Mouse (Mus musculus): Measurements from ENCODE around the gene Zfpl1. TPM values are rescaled to one million over a fixed set of nuclear protein-coding genes. Genes with fewer than 3 reads are reported as not detected.

Zfpl1 gene
- polyA plus RNA-seq, 1 experiment from 2014 or later = 68.0 TPM

- Histone ChIP-seq H3K27ac (ENCODE audit: low read length) (no peak overlapping the region), H3K36me3 (ENCODE audit: control insufficient read depth, insufficient read depth, low read length) (peaks cover 2% of the 10 kb centered on the region; the same call in 1 of the 2 replicates), H3K4me1 (ENCODE audit: control insufficient read depth, insufficient read depth, low read length) (peaks cover 14% of the 10 kb centered on the region), H3K27me3 (replicated peaks; ENCODE audit: control insufficient read depth, insufficient read depth, low read length) (no peaks in the 10 kb centered on the region), H3K4me2 (ENCODE audit: low read depth, low read length) (no peak overlapping the region), H3K4me3 (ENCODE audit: low read length) (no peak overlapping the region), H3K9me3 (ENCODE audit: control insufficient read depth, low read length) (no peaks in the 10 kb centered on the region), H3K9ac (ENCODE audit: low read depth, low read length) (no peak overlapping the region)
- 0 out of 2 replicates have a peak, but pooled peaks have one; percentile 31 for ATAC-seq
- 72% methylated on average over 6 of the region's 6 CpGs for WGBS
Observed at GRCm38 (mm10) chr19:6102169-6102853, 17.6 kb upstream of the Zfpl1 start.

DNA sequence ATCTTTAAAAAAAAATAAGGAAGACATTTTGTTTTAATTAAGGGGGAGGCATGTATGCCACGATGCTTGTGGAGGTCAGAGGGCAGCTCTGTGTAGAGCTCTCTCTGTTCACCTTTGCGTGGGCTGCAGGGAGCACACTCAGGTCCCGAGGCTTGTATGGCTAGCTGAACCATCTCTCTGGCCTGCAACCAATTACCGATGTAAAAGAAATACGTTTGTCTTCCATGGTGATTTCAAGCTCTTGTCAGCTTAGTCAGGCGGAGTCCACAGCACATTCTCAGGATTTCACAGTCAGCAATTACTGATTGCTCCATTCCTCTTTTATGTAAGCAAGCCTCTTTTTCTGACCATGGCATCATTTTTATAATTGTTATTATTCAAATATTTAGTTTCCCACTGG lies 16.4 kb upstream of the Zfpl1 start:
- 67% methylated on average over 6 of the region's 6 CpGs for WGBS
- Histone ChIP-seq H3K4me3 (ENCODE audit: low read length) (no peak overlapping the region), H3K36me3 (ENCODE audit: control insufficient read depth, insufficient read depth, low read length) (peaks cover 2% of the 10 kb centered on the region; the same call in 1 of the 2 replicates), H3K9ac (ENCODE audit: low read depth, low read length) (no peak overlapping the region), H3K27me3 (replicated peaks; ENCODE audit: control insufficient read depth, insufficient read depth, low read length) (no peaks in the 10 kb centered on the region), H3K9me3 (ENCODE audit: control insufficient read depth, low read length) (no peaks in the 10 kb centered on the region), H3K4me2 (ENCODE audit: low read depth, low read length) (no peak overlapping the region), H3K4me1 (ENCODE audit: control insufficient read depth, insufficient read depth, low read length) (peaks cover 14% of the 10 kb centered on the region), H3K27ac (ENCODE audit: low read length) (no peak overlapping the region)
- no peak for ATAC-seq

DNA sequence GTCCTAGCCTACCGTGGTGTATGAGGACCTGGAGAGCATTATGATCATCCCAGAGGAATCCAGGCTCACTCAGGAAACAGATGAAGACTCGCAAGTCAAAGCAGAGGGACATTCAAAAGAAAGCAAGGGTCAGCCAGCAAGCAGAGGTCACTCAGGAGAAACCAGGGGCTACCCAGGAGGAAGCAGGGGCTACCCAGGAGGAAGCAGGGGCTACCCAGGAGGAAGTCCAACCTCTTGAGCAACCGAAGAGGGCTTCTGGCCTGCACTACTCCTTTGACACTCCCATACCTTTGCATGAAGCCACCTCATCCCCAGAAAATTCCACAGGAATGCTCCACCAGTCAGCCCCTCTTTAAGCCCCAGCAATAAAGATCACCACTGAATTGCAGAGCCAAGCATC lies 13.1 kb upstream of the Zfpl1 start:
- 95% methylated on average over 3 of the region's 3 CpGs for WGBS
- Histone ChIP-seq H3K9ac (ENCODE audit: low read depth, low read length) (no peak overlapping the region), H3K36me3 (ENCODE audit: control insufficient read depth, insufficient read depth, low read length) (peaks cover 2% of the 10 kb centered on the region; the same call in 1 of the 2 replicates), H3K4me3 (ENCODE audit: low read length) (no peak overlapping the region), H3K4me2 (ENCODE audit: low read depth, low read length) (no peak overlapping the region), H3K9me3 (ENCODE audit: control insufficient read depth, low read length) (no peaks in the 10 kb centered on the region), H3K27me3 (replicated peaks; ENCODE audit: control insufficient read depth, insufficient read depth, low read length) (no peaks in the 10 kb centered on the region), H3K4me1 (ENCODE audit: control insufficient read depth, insufficient read depth, low read length) (0 out of 2 replicates have a peak, but pooled peaks cover 2% of the 10 kb centered on the region), H3K27ac (ENCODE audit: low read length) (no peak overlapping the region)
- ATAC-seq = no peak

GRCm38 (mm10) chr19:6094119-6094518 lies 9.4 kb upstream of the Zfpl1 start, which contains the start of gene AC131692.1:
TSS of gene AC131692.1 (plus strand) at chr19:6094419.
- Histone ChIP-seq H3K9ac (ENCODE audit: low read depth, low read length) (no peak within 1 kb of the TSS), H3K9me3 (ENCODE audit: control insufficient read depth, low read length) (no peaks in the 10 kb centered on the region), H3K4me2 (ENCODE audit: low read depth, low read length) (no peak within 1 kb of the TSS), H3K4me3 (ENCODE audit: low read length) (no peak within 1 kb of the TSS), H3K27me3 (replicated peaks; ENCODE audit: control insufficient read depth, insufficient read depth, low read length) (no peaks in the 10 kb centered on the region), H3K27ac (ENCODE audit: low read length) (no peak within 1 kb of the TSS), H3K4me1 (ENCODE audit: control insufficient read depth, insufficient read depth, low read length) (no peaks in the 10 kb centered on the region), H3K36me3 (ENCODE audit: control insufficient read depth, insufficient read depth, low read length) (peaks cover 9% of the 10 kb centered on the region; the same call in 1 of the 2 replicates)
- ATAC-seq = no peak
- 85% methylated on average over 7 of the region's 7 CpGs for WGBS

DNA sequence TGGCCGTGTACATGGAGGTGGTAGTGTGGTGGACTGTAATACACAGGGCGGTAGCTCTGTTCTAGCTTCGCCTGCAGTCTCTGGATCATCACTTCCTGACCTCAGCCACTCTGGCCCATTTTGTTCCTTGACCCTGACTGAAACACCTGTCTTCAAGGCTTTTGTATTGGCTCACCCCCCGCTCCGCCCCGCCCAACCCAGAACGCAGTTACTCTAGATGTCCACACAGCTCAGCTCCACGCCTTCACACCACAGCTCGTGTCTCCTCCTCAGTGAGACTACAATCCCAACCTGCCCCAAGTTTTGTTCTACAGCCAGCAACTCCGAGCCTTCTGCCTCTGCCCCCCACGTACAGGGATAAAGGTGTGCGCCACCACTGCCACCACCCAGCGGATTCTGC lies 4.1 kb upstream of the Zfpl1 start:
- no peak overlapping the region for H3K27ac ChIP-seq (ENCODE audit: low read length)
- no peak overlapping the region for H3K4me3 ChIP-seq (ENCODE audit: low read length)
- H3K9ac ChIP-seq (ENCODE audit: low read depth, low read length) = no peak overlapping the region
- H3K4me2 ChIP-seq (ENCODE audit: low read depth, low read length) = no peak overlapping the region
- peaks cover 7% of the 10 kb centered on the region; the same call in 1 of the 2 replicates for H3K36me3 ChIP-seq (ENCODE audit: control insufficient read depth, insufficient read depth, low read length)
- H3K27me3 ChIP-seq (replicated peaks; ENCODE audit: control insufficient read depth, insufficient read depth, low read length) = no peaks in the 10 kb centered on the region
- WGBS = 86% methylated on average over 13 of the region's 13 CpGs
- no peaks in the 10 kb centered on the region for H3K9me3 ChIP-seq (ENCODE audit: control insufficient read depth, low read length)
- no peak for ATAC-seq
- H3K4me1 ChIP-seq (ENCODE audit: control insufficient read depth, insufficient read depth, low read length) = peaks cover 9% of the 10 kb centered on the region

GRCm38 (mm10) chr19:6085417-6085879 lies 692 bp upstream of the Zfpl1 start:
- Histone ChIP-seq H3K9ac (ENCODE audit: low read depth, low read length) (peak overlapping the region; percentile 80), H3K4me1 (ENCODE audit: control insufficient read depth, insufficient read depth, low read length) (peaks cover 11% of the 10 kb centered on the region), H3K9me3 (ENCODE audit: control insufficient read depth, low read length) (no peaks in the 10 kb centered on the region), H3K27me3 (replicated peaks; ENCODE audit: control insufficient read depth, insufficient read depth, low read length) (no peaks in the 10 kb centered on the region), H3K27ac (ENCODE audit: low read length) (peak overlapping the region; percentile 73), H3K36me3 (ENCODE audit: control insufficient read depth, insufficient read depth, low read length) (peaks cover 8% of the 10 kb centered on the region), H3K4me2 (ENCODE audit: low read depth, low read length) (peak overlapping the region; percentile 81), H3K4me3 (ENCODE audit: low read length) (peak overlapping the region; percentile 81)
- 0% methylated on average over 17 of the region's 17 CpGs for WGBS
- ATAC-seq = peak; percentile 78

GRCm38 (mm10) chr19:6082156-6082555 lies 2.6 kb downstream of the Zfpl1 start, which contains the start of gene Gm28374:
TSS of gene Gm28374 (minus strand) at chr19:6082256.
- Histone ChIP-seq H3K4me2 (ENCODE audit: low read depth, low read length) (no peak within 1 kb of the TSS), H3K4me3 (ENCODE audit: low read length) (no peak within 1 kb of the TSS), H3K4me1 (ENCODE audit: control insufficient read depth, insufficient read depth, low read length) (peaks cover 11% of the 10 kb centered on the region), H3K27me3 (replicated peaks; ENCODE audit: control insufficient read depth, insufficient read depth, low read length) (no peaks in the 10 kb centered on the region), H3K36me3 (ENCODE audit: control insufficient read depth, insufficient read depth, low read length) (peaks cover 2% of the 10 kb centered on the region), H3K27ac (ENCODE audit: low read length) (no peak within 1 kb of the TSS), H3K9me3 (ENCODE audit: control insufficient read depth, low read length) (no peaks in the 10 kb centered on the region), H3K9ac (ENCODE audit: low read depth, low read length) (no peak within 1 kb of the TSS)
- WGBS = 88% methylated on average over 9 of the region's 9 CpGs
- no peak for ATAC-seq

DNA sequence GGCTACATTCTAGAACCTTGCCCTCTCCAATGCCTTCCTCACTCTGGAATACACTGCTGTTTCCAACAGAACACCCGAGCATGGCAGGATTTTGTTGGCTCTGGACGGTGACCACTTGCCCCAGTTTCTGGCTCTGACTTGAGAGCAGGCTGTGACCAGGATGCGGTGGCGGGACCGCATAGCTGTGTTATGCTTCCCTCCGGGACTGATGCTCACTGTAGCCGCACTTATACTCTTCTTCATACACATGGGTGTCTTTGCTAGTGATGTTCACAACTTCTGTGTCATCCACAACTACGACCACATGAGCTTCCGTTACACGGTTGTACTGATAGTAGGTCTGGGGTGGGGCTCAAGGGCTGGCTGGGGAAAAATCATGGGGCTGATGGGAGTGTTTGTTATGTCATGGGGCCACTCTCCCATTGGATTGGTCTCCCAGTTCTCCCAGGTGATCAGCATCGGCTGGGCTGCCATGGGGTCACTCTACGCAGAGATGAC lies 4.7 kb downstream of the Zfpl1 start, which contains the start of gene Tmem262:
Gene Tmem262 (plus strand): TSS at position 51 of the 498 bp plus-strand sequence.
- no peak for ATAC-seq
- H3K9ac ChIP-seq (ENCODE audit: low read depth, low read length) = no peak within 1 kb of the TSS
- WGBS = 92% methylated on average over 12 of the region's 12 CpGs

DNA sequence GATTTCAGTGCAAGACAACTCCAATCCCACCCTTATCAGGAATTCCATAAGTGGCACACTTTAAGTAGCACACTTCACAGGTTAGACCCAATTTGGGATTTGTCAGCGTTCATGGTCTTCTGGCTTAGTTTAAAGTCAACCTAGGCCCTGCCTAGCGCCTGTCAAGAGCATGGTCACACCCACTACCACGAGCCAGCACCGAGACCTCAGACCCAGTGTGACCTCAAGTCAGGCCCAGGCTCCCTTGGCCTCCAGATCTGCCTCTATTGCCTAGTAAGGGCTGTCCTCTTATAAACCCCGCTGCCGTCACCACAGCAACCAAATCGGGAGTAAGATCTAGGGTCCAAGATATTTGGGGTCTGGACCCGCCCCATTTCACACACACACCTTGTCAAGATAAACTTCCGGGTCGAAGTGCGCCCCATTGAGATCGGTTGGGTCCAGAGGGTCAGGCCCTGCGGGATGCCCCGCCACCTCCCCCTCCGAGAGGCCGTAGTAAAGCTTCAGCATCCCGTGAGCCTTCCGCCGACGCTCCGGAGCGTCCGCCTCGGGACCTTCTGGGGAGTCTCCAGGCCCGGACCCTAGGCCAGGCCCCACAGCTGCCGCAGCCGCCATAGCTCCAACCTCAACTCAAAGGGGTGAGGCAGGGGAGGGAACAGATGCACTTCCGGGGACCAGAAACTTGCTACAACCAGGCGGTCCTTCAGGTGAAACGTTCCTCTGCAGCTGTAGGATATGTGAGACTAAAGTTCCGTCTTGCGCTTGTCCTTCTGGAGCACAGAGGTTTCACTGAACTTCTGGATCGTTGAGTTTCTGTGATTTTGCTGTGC lies 8.0 kb downstream of the Zfpl1 start, which contains the start of gene Vps51:
Gene Vps51 (minus strand): TSS at position 668 of the 830 bp plus-strand sequence.
- peak; percentile 94 for ATAC-seq
- Histone ChIP-seq H3K4me3 (ENCODE audit: low read length) (peak within 1 kb of the TSS; percentile 93), H3K9ac (ENCODE audit: low read depth, low read length) (peak within 1 kb of the TSS; percentile 93), H3K27me3 (replicated peaks; ENCODE audit: control insufficient read depth, insufficient read depth, low read length) (no peaks in the 10 kb centered on the region), H3K27ac (ENCODE audit: low read length) (peak within 1 kb of the TSS; percentile 88), H3K4me2 (ENCODE audit: low read depth, low read length) (peak within 1 kb of the TSS; percentile 75), H3K9me3 (ENCODE audit: control insufficient read depth, low read length) (no peaks in the 10 kb centered on the region), H3K4me1 (ENCODE audit: control insufficient read depth, insufficient read depth, low read length) (peaks cover 7% of the 10 kb centered on the region), H3K36me3 (ENCODE audit: control insufficient read depth, insufficient read depth, low read length) (peaks cover 8% of the 10 kb centered on the region)
- WGBS = under 1% methylated on average over 33 of the region's 33 CpGs

More for the DNA sequence above, 4.7 kb downstream of the Zfpl1 start, which contains the start of gene Tmem262:
- Histone ChIP-seq H3K4me3 (ENCODE audit: low read length) (no peak within 1 kb of the TSS), H3K4me2 (ENCODE audit: low read depth, low read length) (no peak within 1 kb of the TSS), H3K36me3 (ENCODE audit: control insufficient read depth, insufficient read depth, low read length) (peaks cover 2% of the 10 kb centered on the region), H3K27me3 (replicated peaks; ENCODE audit: control insufficient read depth, insufficient read depth, low read length) (no peaks in the 10 kb centered on the region), H3K9me3 (ENCODE audit: control insufficient read depth, low read length) (no peaks in the 10 kb centered on the region), H3K4me1 (ENCODE audit: control insufficient read depth, insufficient read depth, low read length) (peaks cover 14% of the 10 kb centered on the region), H3K27ac (ENCODE audit: low read length) (no peak within 1 kb of the TSS)
